17 mouse cellular contexts compared by ENCODE assay signal in the genomic region with DNA sequence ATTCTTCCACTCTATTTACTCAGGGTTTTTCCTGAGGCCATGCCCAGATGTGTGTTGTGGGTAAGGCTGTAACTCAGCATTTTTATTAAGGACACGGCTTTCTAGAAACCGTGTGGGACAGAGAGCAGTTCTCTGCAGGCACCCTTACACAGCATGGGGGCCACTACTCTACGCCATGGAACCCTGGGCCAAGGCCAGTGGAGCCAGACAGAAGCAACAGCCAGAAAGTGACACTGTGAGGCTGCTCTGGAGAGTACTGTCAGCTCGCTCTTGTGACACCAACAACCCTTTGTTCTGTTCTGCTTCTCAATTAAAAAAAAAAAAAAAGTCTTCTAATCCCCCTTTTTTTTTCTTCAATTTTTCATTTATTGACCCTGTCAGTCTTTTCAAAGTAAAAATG.
DNase-seq lines count a peak whose midpoint lies in the region; ATAC-seq and TF ChIP-seq lines count a peak whose summit lies in the region.
"Had no signal": no experiment of that assay in that cellular context is flagged by ENCODE, and none has a peak within 500 bp of the region (broad histone marks: within the 10 kb centered on the region; RNA-seq: fewer than 3 reads in every experiment).

No protein-coding gene starts in this region.

- TF ChIP-seq CTCF in olfactory bulb, adult 2 months (IDR thresholded peaks at IDR 0.05; ENCODE audit: insufficient read depth, low read depth, low read length): no peak

- no peaks in the 10 kb centered on the region for H3K9me3 ChIP-seq in heart, embryonic 10.5 days
- H3K9me3 ChIP-seq in neural tube, embryonic 13.5 days: no peaks in the 10 kb centered on the region
- no peaks in the 10 kb centered on the region for H3K9me3 ChIP-seq in neural tube, embryonic 15.5 days (replicated peaks)
- H3K9me3 ChIP-seq in forebrain, embryonic 14.5 days (replicated peaks; ENCODE audit: control insufficient read depth, low read length): no peaks in the 10 kb centered on the region
- H3K9me3 ChIP-seq: intestine, embryonic 15.5 days; midbrain, embryonic 12.5 days had no signal

- no peak overlapping the region for H3K9ac ChIP-seq in neural tube, embryonic 13.5 days
- no peak overlapping the region for H3K9ac ChIP-seq in neural tube, embryonic 15.5 days (replicated peaks)
- no peak overlapping the region for H3K9ac ChIP-seq in forebrain, embryonic 14.5 days (ENCODE audit: low read length)
- H3K9ac ChIP-seq: intestine, embryonic 15.5 days; midbrain, embryonic 12.5 days had no signal

- no peak overlapping the region for H3K27ac ChIP-seq in heart, embryonic 10.5 days
- H3K27ac ChIP-seq in neural tube, embryonic 13.5 days (replicated peaks): 0 out of 2 replicates have a peak overlapping the region, but pooled peaks have one; percentile 39
- H3K27ac ChIP-seq in neural tube, embryonic 15.5 days (replicated peaks): no peak overlapping the region
- peak overlapping the region; percentile 66; the same call in 1 of the 2 replicates for H3K27ac ChIP-seq in forebrain, embryonic 14.5 days (ENCODE audit: low read depth, low read length)
- peak overlapping the region; percentile 96 for H3K27ac ChIP-seq in olfactory bulb, adult 2 months (ENCODE audit: insufficient read depth, low read depth, low read length)
- H3K27ac ChIP-seq: heart, adult 2 months; intestine, embryonic 15.5 days; midbrain, embryonic 12.5 days had no signal

- DNase-seq in heart, embryonic 10.5 days (ENCODE audit: low spot score): peak; percentile 45
- no peak for DNase-seq in heart, adult 9 months (ENCODE audit: low spot score in 2 of 2)
- DNase-seq in forebrain, embryonic 14.5 days (ENCODE audit: low spot score): peak; percentile 54
- no peak for DNase-seq in layer of hippocampus, postnatal 10 days (ENCODE audit: low spot score in 2 of 2)
- DNase-seq: B cell, adult 2 months; cerebellum, adult 18-20 months; heart, adult 2 months; heart, postnatal 14 days; lung, postnatal 4 days had no signal

- no peak overlapping the region for H3K4me2 ChIP-seq in neural tube, embryonic 13.5 days
- H3K4me2 ChIP-seq in neural tube, embryonic 15.5 days: no peak overlapping the region
- no peak overlapping the region for H3K4me2 ChIP-seq in forebrain, embryonic 14.5 days (ENCODE audit: low read length)
- H3K4me2 ChIP-seq: intestine, embryonic 15.5 days; midbrain, embryonic 12.5 days had no signal

- no peak for TF ChIP-seq POLR2A in olfactory bulb, adult 2 months (IDR thresholded peaks at IDR 0.05; ENCODE audit: insufficient read depth, low read depth, low read length)

- WGBS in heart, embryonic 10.5 days: 75% methylated on average over 4 of the region's 4 CpGs
- WGBS in neural tube, embryonic 13.5 days: 40% methylated on average over 4 of the region's 4 CpGs
- WGBS in neural tube, embryonic 15.5 days: 37% methylated on average over 4 of the region's 4 CpGs
- WGBS in forebrain, embryonic 14.5 days: 10% methylated on average over 4 of the region's 4 CpGs
- WGBS in olfactory bulb, adult 2 months: 16% methylated on average over 4 of the region's 4 CpGs

- no peaks in the 10 kb centered on the region; the same call in 1 of the 2 replicates for H3K36me3 ChIP-seq in heart, embryonic 10.5 days
- no peaks in the 10 kb centered on the region for H3K36me3 ChIP-seq in neural tube, embryonic 13.5 days
- H3K36me3 ChIP-seq in neural tube, embryonic 15.5 days: no peaks in the 10 kb centered on the region
- H3K36me3 ChIP-seq in forebrain, embryonic 14.5 days (ENCODE audit: control insufficient read depth, insufficient read depth, low read length): no peaks in the 10 kb centered on the region
- H3K36me3 ChIP-seq: intestine, embryonic 15.5 days; midbrain, embryonic 12.5 days had no signal

- no peaks in the 10 kb centered on the region for H3K27me3 ChIP-seq in heart, embryonic 10.5 days (ENCODE audit: insufficient read depth, poor library complexity, severe bottlenecking)
- no peaks in the 10 kb centered on the region for H3K27me3 ChIP-seq in neural tube, embryonic 13.5 days
- H3K27me3 ChIP-seq in neural tube, embryonic 15.5 days (replicated peaks): no peaks in the 10 kb centered on the region
- H3K27me3 ChIP-seq in forebrain, embryonic 14.5 days (replicated peaks; ENCODE audit: control insufficient read depth, insufficient read depth, low read length): no peaks in the 10 kb centered on the region
- H3K27me3 ChIP-seq: intestine, embryonic 15.5 days; midbrain, embryonic 12.5 days had no signal

- H3K4me1 ChIP-seq in heart, embryonic 10.5 days: peaks cover 1% of the 10 kb centered on the region; the same call in 1 of the 2 replicates
- H3K4me1 ChIP-seq in neural tube, embryonic 13.5 days (replicated peaks): peaks cover 6% of the 10 kb centered on the region
- peaks cover 6% of the 10 kb centered on the region; the same call in 1 of the 2 replicates for H3K4me1 ChIP-seq in neural tube, embryonic 15.5 days
- peaks cover 8% of the 10 kb centered on the region; the same call in 1 of the 2 replicates for H3K4me1 ChIP-seq in forebrain, embryonic 14.5 days (ENCODE audit: control insufficient read depth, insufficient read depth, low read length)
- peaks cover 27% of the 10 kb centered on the region for H3K4me1 ChIP-seq in olfactory bulb, adult 2 months (ENCODE audit: control insufficient read depth, insufficient read depth, low read length)
- H3K4me1 ChIP-seq: intestine, embryonic 15.5 days had no signal

- ATAC-seq in neural tube, embryonic 13.5 days (ENCODE audit: low read depth): no peak
- ATAC-seq in neural tube, embryonic 15.5 days (ENCODE audit: low FRiP score): no peak
- ATAC-seq in forebrain, embryonic 14.5 days: peak; percentile 54; the same call in 1 of the 2 replicates
- no peak for ATAC-seq in granulocyte monocyte progenitor cell, adult 5-6 weeks (replicated peaks; ENCODE audit: poor library complexity, severe bottlenecking)
- ATAC-seq: intestine, embryonic 15.5 days had no signal

- no peak overlapping the region for H3K4me3 ChIP-seq in heart, embryonic 10.5 days
- no peak overlapping the region for H3K4me3 ChIP-seq in neural tube, embryonic 13.5 days
- no peak overlapping the region for H3K4me3 ChIP-seq in neural tube, embryonic 15.5 days (replicated peaks)
- no peak overlapping the region for H3K4me3 ChIP-seq in forebrain, embryonic 14.5 days (ENCODE audit: low read depth, low read length)
- H3K4me3 ChIP-seq in olfactory bulb, adult 2 months (ENCODE audit: insufficient read depth, low read depth, low read length): no peak overlapping the region
- H3K4me3 ChIP-seq: erythroblast, embryonic 14.5 days; heart, adult 2 months; intestine, embryonic 15.5 days; midbrain, embryonic 12.5 days; myocyte had no signal

Comparison
In these comparisons a context has a peak if more than half of its experiments do, and no peak if none do; other contexts are left out.
1. DNase-seq: peak in heart, embryonic 10.5 days (single experiment) and forebrain, embryonic 14.5 days (single experiment); none in heart, adult 9 months (0 of 2) and layer of hippocampus, postnatal 10 days (0 of 2).
2. H3K27ac ChIP-seq: peak in neural tube, embryonic 13.5 days (single experiment), forebrain, embryonic 14.5 days (single experiment) and olfactory bulb, adult 2 months (single experiment); none in heart, embryonic 10.5 days (single experiment) and neural tube, embryonic 15.5 days (single experiment).